Mouse (Mus musculus) neural tube, embryonic 15.5 days (tissue): ENCODE results near the gene Adprhl1. TPM values are rescaled to one million over a fixed set of nuclear protein-coding genes. Genes with fewer than 3 reads are reported as not detected.

Source experiments
- ATAC-seq: fragments of 200-750 bp; cut with Nextera tagmentation; 2 replicates; pipeline ENCODE4 v1.8.0; 2017; ENCODE audit warnings: mild to moderate bottlenecking, moderate TSS enrichment, moderate library complexity; ENCODE audit not compliant: low FRiP score
- H3K27ac ChIP-seq: fragments of 300-500 bp; sonication (generic); replicated peaks from 2 replicates; pipeline ENCODE4 v1.5.1; 2015; ENCODE audit warnings: mild to moderate bottlenecking, inconsistent platforms
- H3K27me3 ChIP-seq: fragments of 300-500 bp; sonication (generic); replicated peaks from 2 replicates; pipeline ENCODE4 v1.6.1; 2015; ENCODE audit warnings: inconsistent platforms
- H3K36me3 ChIP-seq: fragments of 300-500 bp; sonication (generic); 2 replicates; pipeline ENCODE4 v1.6.1; 2015; ENCODE audit warnings: inconsistent platforms
- H3K4me1 ChIP-seq: fragments of 300-500 bp; sonication (generic); 2 replicates; pipeline ENCODE4 v1.6.1; 2015; ENCODE audit warnings: inconsistent platforms
- H3K4me2 ChIP-seq: fragments of 300-500 bp; sonication (generic); 2 replicates; pipeline ENCODE4 v1.6.1; 2015; ENCODE audit warnings: inconsistent platforms, mild to moderate bottlenecking, moderate library complexity
- H3K4me3 ChIP-seq: fragments of 300-500 bp; sonication (generic); replicated peaks from 2 replicates; pipeline ENCODE4 v1.5.1; 2015; ENCODE audit warnings: mild to moderate bottlenecking, inconsistent platforms
- H3K9ac ChIP-seq: fragments of 300-500 bp; sonication (generic); replicated peaks from 2 replicates; pipeline ENCODE4 v1.6.1; 2015; ENCODE audit warnings: mild to moderate bottlenecking, inconsistent platforms
- H3K9me3 ChIP-seq: fragments of 300-500 bp; sonication (generic); replicated peaks from 2 replicates; pipeline ENCODE4 v1.6.1; 2016; ENCODE audit warnings: inconsistent platforms
- WGBS: fragments of 180-500 bp; shearing (Covaris S2); methylation state at CpG from one replicate; pipeline ENCODE4 v1.1.7; 2015; ENCODE audit warnings: mixed read lengths; 5-methylcytosine and 5-hydroxymethylcytosine counted together
- polyA plus RNA-seq: library from polyadenylated mRNA; unstranded; fragments of >200 nt; fragmentation: Nextera tagmentation; extraction: Ambion mirVana; gene quantifications from 2 replicates; pipeline ENCODE4 v1.2.1, GENCODE M21; 2015

The Adprhl1 gene
- polyA plus RNA-seq, 1 experiment from 2014 or later = 1.8 TPM

GRCm38 (mm10) chr8:13190235-13190634 lies 63.7 kb downstream of the Adprhl1 start:
- H3K36me3 ChIP-seq = no peaks in the 10 kb centered on the region; the same call in 1 of the 2 replicates
- no peaks in the 10 kb centered on the region for H3K4me1 ChIP-seq
- no peaks in the 10 kb centered on the region for H3K9me3 ChIP-seq
- ATAC-seq = no peak
- no peak overlapping the region for H3K27ac ChIP-seq
- WGBS = 90% methylated on average over 8 of the region's 8 CpGs
- no peak overlapping the region for H3K4me3 ChIP-seq
- H3K27me3 ChIP-seq = no peaks in the 10 kb centered on the region
- no peak overlapping the region for H3K4me2 ChIP-seq
- no peak overlapping the region for H3K9ac ChIP-seq

- Histone ChIP-seq H3K4me3 (no peak overlapping the region), H3K9ac (no peak overlapping the region), H3K9me3 (no peaks in the 10 kb centered on the region), H3K27me3 (no peaks in the 10 kb centered on the region), H3K36me3 (no peaks in the 10 kb centered on the region; the same call in 1 of the 2 replicates), H3K4me2 (no peak overlapping the region), H3K27ac (no peak overlapping the region), H3K4me1 (no peaks in the 10 kb centered on the region)
- WGBS = 94% methylated on average over 1 of the region's 1 CpGs
- ATAC-seq = no peak
These were observed 65.1 kb downstream of the Adprhl1 start for GRCm38 (mm10) chr8:13188857-13189256.

- Histone ChIP-seq H3K36me3 (no peaks in the 10 kb centered on the region; the same call in 1 of the 2 replicates), H3K9ac (no peak overlapping the region), H3K4me3 (no peak overlapping the region), H3K27me3 (no peaks in the 10 kb centered on the region), H3K4me1 (no peaks in the 10 kb centered on the region), H3K4me2 (no peak overlapping the region), H3K9me3 (no peaks in the 10 kb centered on the region), H3K27ac (no peak overlapping the region)
- no peak for ATAC-seq
- 91% methylated on average over 13 of the region's 13 CpGs for WGBS
These were observed 65.9 kb downstream of the Adprhl1 start for GRCm38 (mm10) chr8:13188052-13188555.

GRCm38 (mm10) chr8:13187638-13188037 lies 66.3 kb downstream of the Adprhl1 start:
- Histone ChIP-seq H3K4me1 (no peaks in the 10 kb centered on the region), H3K27ac (no peak overlapping the region), H3K4me3 (no peak overlapping the region), H3K9ac (no peak overlapping the region), H3K9me3 (no peaks in the 10 kb centered on the region), H3K27me3 (no peaks in the 10 kb centered on the region), H3K4me2 (no peak overlapping the region), H3K36me3 (no peaks in the 10 kb centered on the region; the same call in 1 of the 2 replicates)
- no peak for ATAC-seq
- WGBS = 60% methylated on average over 7 of the region's 7 CpGs

- Histone ChIP-seq H3K9ac (no peak overlapping the region), H3K9me3 (no peaks in the 10 kb centered on the region), H3K27ac (no peak overlapping the region), H3K4me2 (no peak overlapping the region), H3K36me3 (no peaks in the 10 kb centered on the region; the same call in 1 of the 2 replicates), H3K27me3 (no peaks in the 10 kb centered on the region), H3K4me3 (no peak overlapping the region), H3K4me1 (no peaks in the 10 kb centered on the region)
- 85% methylated on average over 9 of the region's 9 CpGs for WGBS
- no peak for ATAC-seq
These were observed 66.7 kb downstream of the Adprhl1 start for GRCm38 (mm10) chr8:13187229-13187628.

DNA sequence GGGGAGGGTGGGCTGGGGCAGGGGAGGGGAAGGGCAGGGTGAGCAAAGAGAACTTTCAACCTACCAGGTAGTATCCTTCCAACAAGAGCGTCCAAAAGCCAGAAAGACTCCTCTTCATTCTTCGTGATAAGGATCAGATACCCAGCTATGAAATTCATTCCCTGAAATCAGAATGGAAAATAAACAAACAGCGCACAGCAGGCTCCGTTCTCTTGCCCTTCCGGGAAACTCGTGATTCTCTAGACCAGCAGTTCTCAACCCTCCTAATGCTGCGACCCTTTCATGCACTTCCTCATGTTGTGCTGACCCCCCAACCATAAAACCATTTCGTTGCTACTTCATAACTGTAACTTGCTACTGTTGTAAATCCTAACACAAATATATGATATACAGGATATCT lies 67.1 kb downstream of the Adprhl1 start:
- 84% methylated on average over 8 of the region's 8 CpGs for WGBS
- H3K4me3 ChIP-seq = no peak overlapping the region
- H3K36me3 ChIP-seq = no peaks in the 10 kb centered on the region; the same call in 1 of the 2 replicates
- no peak overlapping the region for H3K4me2 ChIP-seq
- H3K27me3 ChIP-seq = no peaks in the 10 kb centered on the region
- ATAC-seq = no peak
- H3K9me3 ChIP-seq = no peaks in the 10 kb centered on the region
- H3K4me1 ChIP-seq = no peaks in the 10 kb centered on the region
- no peak overlapping the region for H3K27ac ChIP-seq
- no peak overlapping the region for H3K9ac ChIP-seq

- peaks cover 14% of the 10 kb centered on the region for H3K36me3 ChIP-seq
- no peaks in the 10 kb centered on the region for H3K4me1 ChIP-seq
- no peaks in the 10 kb centered on the region for H3K9me3 ChIP-seq
- no peaks in the 10 kb centered on the region for H3K27me3 ChIP-seq
- no peak overlapping the region for H3K4me2 ChIP-seq
- H3K27ac ChIP-seq = no peak overlapping the region
- H3K4me3 ChIP-seq = no peak overlapping the region
- 69% methylated on average over 2 of the region's 2 CpGs for WGBS
- no peak for ATAC-seq
- H3K9ac ChIP-seq = no peak overlapping the region
These were observed 72.3 kb downstream of the Adprhl1 start for GRCm38 (mm10) chr8:13181691-13181976.

GRCm38 (mm10) chr8:13180911-13181690 lies 72.9 kb downstream of the Adprhl1 start:
- Histone ChIP-seq H3K4me3 (no peak overlapping the region), H3K9me3 (no peaks in the 10 kb centered on the region), H3K9ac (no peak overlapping the region), H3K4me1 (no peaks in the 10 kb centered on the region), H3K27me3 (no peaks in the 10 kb centered on the region), H3K4me2 (no peak overlapping the region), H3K27ac (no peak overlapping the region), H3K36me3 (peaks cover 19% of the 10 kb centered on the region)
- ATAC-seq = no peak
- 85% methylated on average over 18 of the region's 18 CpGs for WGBS

DNA sequence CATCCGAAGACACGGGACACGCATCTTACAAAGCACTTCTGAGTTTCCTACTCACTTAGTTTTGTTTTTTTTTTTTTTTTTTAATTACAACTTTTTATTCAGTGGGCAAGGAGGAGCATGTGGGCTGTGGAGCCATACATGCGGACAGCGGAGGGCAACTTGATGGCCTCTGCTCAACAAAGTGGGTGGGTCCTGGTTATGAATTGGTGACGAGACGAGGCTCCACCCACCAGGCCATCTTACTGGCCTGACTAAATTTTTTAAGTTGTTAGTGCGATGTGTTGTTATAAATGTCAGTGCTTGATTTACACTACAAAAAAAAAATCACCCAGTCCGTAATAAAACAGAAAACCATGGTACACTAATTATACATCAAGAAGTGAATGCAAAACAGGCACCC lies 73.6 kb downstream of the Adprhl1 start:
- Histone ChIP-seq H3K4me1 (no peaks in the 10 kb centered on the region), H3K9me3 (no peaks in the 10 kb centered on the region), H3K4me2 (no peak overlapping the region), H3K36me3 (peaks cover 26% of the 10 kb centered on the region), H3K27me3 (no peaks in the 10 kb centered on the region), H3K27ac (no peak overlapping the region), H3K4me3 (no peak overlapping the region), H3K9ac (no peak overlapping the region)
- ATAC-seq = no peak
- 81% methylated on average over 9 of the region's 9 CpGs for WGBS

DNA sequence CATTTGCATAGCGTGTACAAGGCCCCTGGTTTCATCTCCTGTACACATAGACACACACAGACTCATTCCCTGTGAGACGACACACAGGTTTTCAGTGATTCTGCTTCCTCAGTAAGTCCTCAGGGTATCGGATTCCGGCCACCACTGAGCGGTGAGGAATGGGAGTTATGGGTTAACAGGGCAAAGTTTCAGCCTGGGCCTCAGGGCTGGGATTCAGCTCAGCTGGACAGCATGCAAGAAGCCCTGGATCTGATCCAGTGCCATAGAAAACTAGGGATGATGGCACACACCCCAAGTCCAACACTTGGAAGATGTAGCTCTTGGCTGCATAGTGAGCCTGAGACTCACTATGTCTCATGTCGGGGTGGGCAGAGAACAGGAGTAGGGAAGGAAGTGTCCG lies 74.0 kb downstream of the Adprhl1 start:
- Histone ChIP-seq H3K4me3 (no peak overlapping the region), H3K4me1 (no peaks in the 10 kb centered on the region), H3K9me3 (no peaks in the 10 kb centered on the region), H3K9ac (no peak overlapping the region), H3K27ac (no peak overlapping the region), H3K36me3 (peaks cover 31% of the 10 kb centered on the region), H3K27me3 (no peaks in the 10 kb centered on the region), H3K4me2 (no peak overlapping the region)
- 82% methylated on average over 7 of the region's 7 CpGs for WGBS
- no peak for ATAC-seq

GRCm38 (mm10) chr8:13179482-13179881 lies 74.5 kb downstream of the Adprhl1 start:
- Histone ChIP-seq H3K4me2 (no peak overlapping the region), H3K4me3 (no peak overlapping the region), H3K4me1 (no peaks in the 10 kb centered on the region), H3K27me3 (no peaks in the 10 kb centered on the region), H3K36me3 (peaks cover 35% of the 10 kb centered on the region), H3K9ac (no peak overlapping the region), H3K9me3 (no peaks in the 10 kb centered on the region), H3K27ac (no peak overlapping the region)
- WGBS = 86% methylated on average over 6 of the region's 6 CpGs
- ATAC-seq = no peak

GRCm38 (mm10) chr8:13178137-13178536 lies 75.8 kb downstream of the Adprhl1 start:
- no peak overlapping the region for H3K27ac ChIP-seq
- H3K36me3 ChIP-seq = peaks cover 48% of the 10 kb centered on the region
- no peaks in the 10 kb centered on the region for H3K27me3 ChIP-seq
- no peak overlapping the region for H3K9ac ChIP-seq
- 93% methylated on average over 5 of the region's 5 CpGs for WGBS
- no peak overlapping the region for H3K4me3 ChIP-seq
- H3K4me1 ChIP-seq = no peaks in the 10 kb centered on the region
- no peak overlapping the region for H3K4me2 ChIP-seq
- no peak for ATAC-seq
- H3K9me3 ChIP-seq = no peaks in the 10 kb centered on the region
